Mouse (Mus musculus): ENCODE measurements around the gene C2cd3.

DNA sequence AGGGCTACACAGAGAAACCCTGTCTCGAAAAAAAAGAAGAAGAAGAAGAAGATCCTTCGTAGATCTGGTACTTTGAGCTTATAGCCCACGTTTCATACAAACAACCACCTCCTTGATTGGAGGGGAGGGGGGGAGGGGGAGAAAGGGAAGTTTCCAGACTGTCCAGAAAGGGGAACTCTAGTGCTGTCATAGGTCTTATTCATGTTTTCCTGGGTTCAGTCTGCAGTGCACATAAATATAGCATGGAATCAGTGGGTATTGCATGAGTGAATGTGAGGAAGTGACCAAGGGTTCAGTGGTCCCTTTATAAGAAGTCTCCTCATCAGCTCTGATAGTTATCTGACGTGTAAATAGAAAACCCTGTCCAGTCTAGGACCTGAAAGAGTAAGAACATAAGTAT is 71.7 kb downstream of the C2cd3 start:
- TF ChIP-seq POLR2A (IDR thresholded peaks at IDR 0.05; ENCODE audit: insufficient read depth, low read depth, low read length) (no peak), CTCF (IDR thresholded peaks at IDR 0.05) (no peak), EP300 (IDR thresholded peaks at IDR 0.05; ENCODE audit: insufficient read depth, low read depth, low read length) (no peak)
